In the genomic region with DNA sequence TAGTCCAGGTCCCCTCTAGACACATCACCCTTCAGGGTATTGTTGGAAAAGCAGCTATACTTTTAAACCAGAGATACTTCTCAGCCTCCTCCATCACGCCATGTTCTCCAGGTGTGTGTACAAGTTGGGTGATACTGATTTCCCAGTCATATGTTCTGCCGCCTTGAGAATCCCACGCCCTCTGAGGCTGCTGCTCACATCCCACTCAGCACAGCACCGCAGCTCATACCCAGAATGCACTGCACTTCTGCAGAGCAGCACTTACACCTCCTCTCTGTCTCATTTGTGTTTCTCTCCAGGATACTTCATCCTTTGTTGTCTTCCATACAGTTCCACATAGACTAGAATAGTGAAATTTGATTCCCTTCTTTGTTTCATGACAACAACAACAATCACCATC, we compare ENCODE assay signal across 18 mouse cellular contexts.
DNase-seq lines count a peak whose midpoint lies in the region; ATAC-seq lines count a peak whose summit lies in the region.
"Had no signal": no experiment of that assay in that cellular context is flagged by ENCODE, and none has a peak within 500 bp of the region (broad histone marks: within the 10 kb centered on the region; RNA-seq: fewer than 3 reads in every experiment).

No protein-coding gene starts in this region.

- intact Hi-C loops in left cerebral cortex, postnatal 14 days (cut with DNase I): no loop called here

- peak; percentile 88 for ATAC-seq in frontal cortex, adult (ENCODE audit: low TSS enrichment)
- ATAC-seq in erythroblast, adult 5-6 weeks (replicated peaks; ENCODE audit: low FRiP score, poor library complexity, severe bottlenecking): no peak
- ATAC-seq: forebrain, postnatal 0 days; inflammation-experienced regulatory T-cells, adult 6 months had no signal

- no peak for DNase-seq in frontal cortex, postnatal 10 days (ENCODE audit: low spot score in 2 of 2)
- DNase-seq in layer of hippocampus, adult 8-10 months (ENCODE audit: low spot score in 2 of 2): peak; percentile 19
- no peak for DNase-seq in layer of hippocampus, adult 9-10 months (ENCODE audit: low spot score)
- peak; percentile 6 for DNase-seq in ZHBTc4 (ENCODE audit: low read depth, low spot score)
- DNase-seq in left cerebral cortex, postnatal 14 days (ENCODE audit: low spot score in 2 of 2): peak; percentile 54 to 56
- no peak for DNase-seq in gastrocnemius, postnatal 4 days (ENCODE audit: low spot score in 2 of 2)
- DNase-seq: adrenal gland, adult 8-10 months; cerebellum, adult 11-12 months; forebrain, postnatal 0 days; gastrocnemius, postnatal 25 days; heart, postnatal 4 days; liver; lung, adult 18-20 months; lung, postnatal 36 days; thymus, adult 18-20 months had no signal

Comparison
In these comparisons a context has a peak if more than half of its experiments do, and no peak if none do; other contexts are left out.
1. DNase-seq: peak in layer of hippocampus, adult 8-10 months (2 of 2), ZHBTc4 (single experiment) and left cerebral cortex, postnatal 14 days (2 of 2); none in frontal cortex, postnatal 10 days (0 of 2), layer of hippocampus, adult 9-10 months (single experiment) and gastrocnemius, postnatal 4 days (0 of 2).